Mouse (Mus musculus): Measurements from ENCODE around the gene Flywch1. TPM values are rescaled to one million over a fixed set of nuclear protein-coding genes. Genes with fewer than 3 reads are reported as not detected.

The Flywch1 gene
- total and polyA plus RNA-seq, 3 experiments: 18.8 to 28.3 (median 23.4) TPM

- Histone ChIP-seq H3K9me3 (replicated peaks; ENCODE audit: low read length) (no peaks in the 10 kb centered on the region), H3K4me1 (ENCODE audit: control insufficient read depth in 1 of 2, insufficient read depth in 2 of 2) (peaks cover 0 to 7% of the 10 kb centered on the region in 2 experiments; a peak in 3 of 4 replicates), H3K4me2 (ENCODE audit: insufficient read depth, low read depth, poor library complexity, severe bottlenecking) (no peak within 1 kb of the TSS), H3K4me3 (replicated peaks in 1 of 3; ENCODE audit: low read depth in 2 of 3, low read length in 2 of 3, poor library complexity in 1 of 3) (no peak within 1 kb of the TSS), H3K27ac (ENCODE audit: insufficient read depth, low read depth) (no peak within 1 kb of the TSS), H3K9ac (ENCODE audit: insufficient read depth, low read depth) (no peak within 1 kb of the TSS), H3K36me3 (replicated peaks in 1 of 2; ENCODE audit: control insufficient read depth in 1 of 2, insufficient read depth in 1 of 2, low read length in 1 of 2) (no peaks in the 10 kb centered on the region), H3K79me2 (replicated peaks; ENCODE audit: control insufficient read depth, extremely low read depth, insufficient read depth, poor library complexity, severe bottlenecking) (no peaks in the 10 kb centered on the region), H3K27me3 (replicated peaks) (no peaks in the 10 kb centered on the region)
- DNase-seq (ENCODE audit: extremely low read depth): no peak
- TF ChIP-seq MYC (IDR thresholded peaks at IDR 0.05; ENCODE audit: low read depth, low read length) (no peak), JUND (conservative IDR thresholded peaks at IDR 0.05; ENCODE audit: low read depth, low read length) (no peak), E2F4 (IDR thresholded peaks at IDR 0.05; ENCODE audit: insufficient replicate concordance, low read depth, low read length) (no peak), IRF4 (IDR thresholded peaks at IDR 0.05; ENCODE audit: low read depth, low read length) (no peak), TBP (conservative IDR thresholded peaks at IDR 0.05; ENCODE audit: low read depth, low read length) (no peak), BHLHE40 (IDR thresholded peaks at IDR 0.05; ENCODE audit: low read depth, low read length) (no peak), SIN3A (IDR thresholded peaks at IDR 0.05; ENCODE audit: low read length) (no peak), NELFE (IDR thresholded peaks at IDR 0.05; ENCODE audit: low read depth, low read length) (no peak), RAD21 (IDR thresholded peaks at IDR 0.05; ENCODE audit: low read depth, low read length) (no peak), ZC3H11A (IDR thresholded peaks at IDR 0.05; ENCODE audit: low read depth, low read length) (no peak), NRF1 (IDR thresholded peaks at IDR 0.05; ENCODE audit: low read depth, low read length) (no peak), RCOR1 (conservative IDR thresholded peaks at IDR 0.05; ENCODE audit: low read depth, low read length) (no peak)
- dilution Hi-C loops (cut with MboI; ENCODE audit: extremely low pct_ligation_motif_present, extremely low pct_unique_long_range_greater_than_20kb, low sequenced_read_pairs) (no loop called here), in situ Hi-C loops (cut with MboI; ENCODE audit: low pct_ligation_motif_present, low pct_unique_long_range_greater_than_20kb, low sequenced_read_pairs) (no loop called here)
Observed at GRCm38 (mm10) chr17:23785561-23786471, 14.4 kb upstream of the Flywch1 start, which contains the start of gene Flywch2. Flywch2 (minus strand) TSS chr17:23786081.

DNA sequence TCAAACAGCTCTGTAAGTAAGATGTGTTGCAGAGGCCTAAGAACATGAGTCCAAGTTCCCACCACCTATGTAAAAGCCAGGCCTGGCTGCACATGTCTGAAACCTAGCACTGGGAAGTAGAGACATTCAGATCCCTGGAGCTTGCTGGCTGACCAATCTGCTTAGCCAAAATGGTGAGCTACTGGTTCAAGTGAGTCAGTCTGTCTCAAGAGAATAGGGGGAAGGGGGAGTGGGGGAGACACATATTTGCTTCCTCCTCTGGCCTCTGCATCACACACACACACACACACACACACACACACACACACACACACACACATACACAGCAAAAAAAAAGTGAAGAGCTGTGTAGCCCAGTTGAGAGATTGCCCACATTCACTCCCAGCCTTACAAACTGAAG, 11.9 kb upstream of the Flywch1 start:
- Histone ChIP-seq H3K9me3 (replicated peaks; ENCODE audit: low read length) (no peaks in the 10 kb centered on the region), H3K27me3 (replicated peaks) (no peaks in the 10 kb centered on the region), H3K4me3 (replicated peaks in 1 of 3; ENCODE audit: low read depth in 2 of 3, low read length in 2 of 3, poor library complexity in 1 of 3) (no peak overlapping the region), H3K4me1 (ENCODE audit: control insufficient read depth in 1 of 2, insufficient read depth in 2 of 2) (peaks cover 3 to 13% of the 10 kb centered on the region in 2 experiments; a peak in 3 of 4 replicates), H3K79me2 (replicated peaks; ENCODE audit: control insufficient read depth, extremely low read depth, insufficient read depth, poor library complexity, severe bottlenecking) (no peaks in the 10 kb centered on the region), H3K27ac (ENCODE audit: insufficient read depth, low read depth) (no peak overlapping the region), H3K9ac (ENCODE audit: insufficient read depth, low read depth) (no peak overlapping the region), H3K4me2 (ENCODE audit: insufficient read depth, low read depth, poor library complexity, severe bottlenecking) (no peak overlapping the region), H3K36me3 (replicated peaks in 1 of 2; ENCODE audit: control insufficient read depth in 1 of 2, insufficient read depth in 1 of 2, low read length in 1 of 2) (no peaks in the 10 kb centered on the region)
- dilution Hi-C loops (cut with MboI; ENCODE audit: extremely low pct_ligation_motif_present, extremely low pct_unique_long_range_greater_than_20kb, low sequenced_read_pairs) (no loop called here), in situ Hi-C loops (cut with MboI; ENCODE audit: low pct_ligation_motif_present, low pct_unique_long_range_greater_than_20kb, low sequenced_read_pairs) (no loop called here)
- no peak for TF ChIP-seq MXI1 (IDR thresholded peaks at IDR 0.05; ENCODE audit: low read depth, low read length)
- TF ChIP-seq RCOR1 (conservative IDR thresholded peaks at IDR 0.05; ENCODE audit: low read depth, low read length): no peak
- 0 out of 2 replicates have a peak, but pooled peaks have one; percentile 31 for TF ChIP-seq ZNF384 (IDR thresholded peaks at IDR 0.05; ENCODE audit: low read depth, low read length)
- TF ChIP-seq CHD1 (IDR thresholded peaks at IDR 0.05; ENCODE audit: low read depth, low read length): no peak
- DNase-seq (ENCODE audit: extremely low read depth): peak; percentile 53
